Mouse (Mus musculus) G1E (cell line): ENCODE measurements around the gene H6pd.

Experiments
- CTCF ChIP-seq: IDR thresholded peaks from 2 replicates; pipeline ENCODE4 v1.5.1; 2012; ENCODE audit warnings: low read depth, low read length, inconsistent platforms, mixed read lengths
- GATA1 ChIP-seq: IDR thresholded peaks from 2 replicates; pipeline ENCODE4 v1.6.1; 2012; ENCODE audit warnings: borderline replicate concordance, low read length, inconsistent platforms, mixed read lengths
- TAL1 ChIP-seq: conservative IDR thresholded peaks from 2 replicates; pipeline ENCODE4 v1.6.1; 2012; ENCODE audit warnings: low read depth, low read length, inconsistent platforms, mixed read lengths

- TF ChIP-seq CTCF (no peak), GATA1 (no peak), TAL1 (no peak)
Measured at GRCm38 (mm10) chr4:150001221-150001860, 7.5 kb downstream of the H6pd start.
